Mouse (Mus musculus): ENCODE measurements around the gene Iqce.

GRCm38 (mm10) chr5:140652587-140652986, 49.6 kb downstream of the Iqce start:
- TF ChIP-seq POLR2A (IDR thresholded peaks at IDR 0.05; ENCODE audit: insufficient read depth, low read depth, low read length) (no peak), CTCF (IDR thresholded peaks at IDR 0.05; ENCODE audit: insufficient read depth, low read depth, low read length) (no peak)
